Mouse (Mus musculus) gastrocnemius, postnatal 25 days (tissue): ENCODE measurements around the gene Pou2f1. TPM values are rescaled to one million over a fixed set of nuclear protein-coding genes. Genes with fewer than 3 reads are reported as not detected.

Experiments used
- DNase-seq: peaks from one replicate; pipeline ENCODE4 v3.0.0; 2022
- total RNA-seq, 2 experiments: library from RNA; stranded (reverse); gene quantifications; 1 replicate in 1 of 2; 2 replicates in 1 of 2; pipeline ENCODE4 v1.2.3; 2021

The Pou2f1 gene
- total RNA-seq, 2 experiments from 2014 or later: 4.8 to 6.3 TPM

- peak; percentile 42 for DNase-seq
Measured at GRCm38 (mm10) chr1:165844956-165845355, 157.5 kb downstream of the Pou2f1 start.

GRCm38 (mm10) chr1:165844466-165844951, 158.0 kb downstream of the Pou2f1 start:
- DNase-seq: no peak

GRCm38 (mm10) chr1:165843586-165843985, 158.9 kb downstream of the Pou2f1 start:
- no peak for DNase-seq

- DNase-seq: no peak
Measured at GRCm38 (mm10) chr1:165842170-165842569, 160.3 kb downstream of the Pou2f1 start.

GRCm38 (mm10) chr1:165840548-165841230, 161.8 kb downstream of the Pou2f1 start:
- DNase-seq: no peak

- DNase-seq: no peak
Measured at GRCm38 (mm10) chr1:165839201-165839600, 163.3 kb downstream of the Pou2f1 start.

- DNase-seq: no peak
Measured at GRCm38 (mm10) chr1:165837546-165837945, 164.9 kb downstream of the Pou2f1 start.

- no peak for DNase-seq
Measured at GRCm38 (mm10) chr1:165836461-165836860, 166.0 kb downstream of the Pou2f1 start.

GRCm38 (mm10) chr1:165834633-165834975, 167.9 kb downstream of the Pou2f1 start:
- DNase-seq: no peak

GRCm38 (mm10) chr1:165833910-165834632, 168.4 kb downstream of the Pou2f1 start:
- no peak for DNase-seq

- DNase-seq: no peak
Measured at GRCm38 (mm10) chr1:165833244-165833643, 169.2 kb downstream of the Pou2f1 start.

- no peak for DNase-seq
Measured at GRCm38 (mm10) chr1:165829890-165830289, 172.6 kb downstream of the Pou2f1 start.

GRCm38 (mm10) chr1:165828615-165829014, 173.9 kb downstream of the Pou2f1 start:
- DNase-seq: no peak

GRCm38 (mm10) chr1:165828173-165828572, 174.3 kb downstream of the Pou2f1 start:
- no peak for DNase-seq

GRCm38 (mm10) chr1:165822031-165822430, 180.4 kb downstream of the Pou2f1 start:
- no peak for DNase-seq

- no peak for DNase-seq
Measured at GRCm38 (mm10) chr1:165819147-165819546, 183.3 kb downstream of the Pou2f1 start.

- DNase-seq: no peak
Measured at GRCm38 (mm10) chr1:165818145-165818860, 184.2 kb downstream of the Pou2f1 start.

- DNase-seq: no peak
Measured at GRCm38 (mm10) chr1:165817264-165817663, 185.2 kb downstream of the Pou2f1 start.

- DNase-seq: no peak
Measured at GRCm38 (mm10) chr1:165816391-165816790, 186.1 kb downstream of the Pou2f1 start.
